Mouse (Mus musculus) monocyte, adult 2 months (primary cell): Measurements from ENCODE around the gene Hist1h4k.
"Not testable (repeated sequence)": the region's sequence is repeated elsewhere in the genome, so short reads cannot be mapped to it uniquely, and the experiment has no call there.

Experiments used
- DNase-seq, 2 experiments: peaks; one replicate each; pipeline ENCODE4 v3.0.0; 2022; ENCODE audit warnings: low spot score in 2 of 2, low read depth in 1 of 2

Gene Hist1h4k

DNA sequence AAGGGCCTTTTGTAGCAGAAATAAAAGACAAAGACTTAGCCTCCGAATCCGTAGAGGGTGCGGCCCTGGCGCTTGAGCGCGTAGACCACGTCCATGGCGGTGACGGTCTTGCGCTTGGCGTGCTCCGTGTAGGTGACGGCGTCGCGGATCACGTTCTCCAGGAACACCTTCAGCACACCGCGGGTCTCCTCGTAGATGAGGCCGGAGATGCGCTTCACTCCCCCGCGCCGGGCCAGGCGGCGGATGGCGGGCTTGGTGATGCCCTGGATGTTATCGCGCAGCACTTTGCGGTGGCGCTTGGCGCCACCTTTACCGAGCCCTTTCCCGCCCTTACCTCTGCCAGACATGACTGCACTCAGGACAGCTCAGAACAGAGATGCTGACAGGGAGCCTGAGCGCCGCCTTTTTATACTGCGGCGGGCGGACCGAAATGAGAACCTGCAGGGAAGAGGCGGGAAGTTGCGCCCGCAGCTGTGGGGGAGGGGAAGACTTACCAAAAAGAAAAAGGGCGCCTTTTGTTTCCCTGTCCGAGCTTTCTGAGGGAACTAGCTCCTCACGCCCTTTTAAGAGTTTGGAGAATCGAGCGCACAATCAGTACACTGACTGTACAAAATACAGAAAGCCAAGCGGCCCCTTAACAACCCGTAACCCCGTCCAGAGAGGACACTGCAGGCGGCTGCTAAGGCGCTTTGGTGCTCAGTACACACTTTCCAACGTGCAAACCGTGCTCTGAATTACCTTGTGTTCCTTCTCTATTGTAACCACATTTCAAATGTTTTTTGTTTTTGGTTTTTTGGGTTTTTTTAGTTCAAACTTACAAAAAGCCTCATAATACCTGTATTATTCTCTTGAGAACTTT, at the start of gene Hist1h4k:
Hist1h4k (minus strand) TSS at position 347 of the 859 bp plus-strand sequence.
- peak; percentile 69 to 77 for DNase-seq

DNA sequence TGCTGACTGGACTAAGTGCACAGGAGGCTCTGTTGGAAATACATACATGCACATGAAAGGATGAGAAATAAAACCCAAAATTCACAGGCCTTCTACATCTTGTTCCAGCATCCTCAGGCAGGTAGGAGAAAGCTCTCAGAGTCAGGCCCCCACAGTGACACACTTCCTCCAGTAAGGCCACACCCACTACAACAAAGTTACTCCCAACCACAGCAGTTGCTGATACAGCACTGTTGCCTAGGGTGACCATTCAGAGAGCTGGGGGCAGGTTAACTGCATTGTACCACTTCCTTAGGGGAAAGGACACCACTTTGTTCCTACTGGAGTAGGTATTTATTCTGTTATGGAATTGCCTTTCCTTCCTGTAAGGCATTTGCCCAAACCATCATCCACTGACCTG, 46.9 kb upstream of the Hist1h4k start:
- not testable (repeated sequence) for DNase-seq

DNA sequence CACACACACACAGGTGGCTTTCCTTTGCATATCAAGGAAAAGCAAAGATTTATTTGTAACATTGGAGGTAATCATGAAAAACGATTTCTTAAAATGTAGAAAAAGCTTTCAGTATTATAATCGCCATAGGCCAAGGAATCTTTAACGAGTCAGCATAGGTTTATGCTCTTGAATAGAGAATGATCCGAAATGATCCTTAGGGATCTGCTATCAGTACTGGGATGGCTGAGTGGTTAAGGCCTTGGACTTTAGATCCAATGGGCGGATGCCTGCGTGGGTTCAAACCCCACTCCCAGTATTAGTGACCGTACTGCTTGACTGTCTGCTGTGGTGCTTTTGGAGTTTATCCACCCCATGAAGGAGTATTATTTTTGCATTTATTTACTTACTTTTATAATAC, 45.3 kb upstream of the Hist1h4k start:
- DNase-seq = no peak

DNA sequence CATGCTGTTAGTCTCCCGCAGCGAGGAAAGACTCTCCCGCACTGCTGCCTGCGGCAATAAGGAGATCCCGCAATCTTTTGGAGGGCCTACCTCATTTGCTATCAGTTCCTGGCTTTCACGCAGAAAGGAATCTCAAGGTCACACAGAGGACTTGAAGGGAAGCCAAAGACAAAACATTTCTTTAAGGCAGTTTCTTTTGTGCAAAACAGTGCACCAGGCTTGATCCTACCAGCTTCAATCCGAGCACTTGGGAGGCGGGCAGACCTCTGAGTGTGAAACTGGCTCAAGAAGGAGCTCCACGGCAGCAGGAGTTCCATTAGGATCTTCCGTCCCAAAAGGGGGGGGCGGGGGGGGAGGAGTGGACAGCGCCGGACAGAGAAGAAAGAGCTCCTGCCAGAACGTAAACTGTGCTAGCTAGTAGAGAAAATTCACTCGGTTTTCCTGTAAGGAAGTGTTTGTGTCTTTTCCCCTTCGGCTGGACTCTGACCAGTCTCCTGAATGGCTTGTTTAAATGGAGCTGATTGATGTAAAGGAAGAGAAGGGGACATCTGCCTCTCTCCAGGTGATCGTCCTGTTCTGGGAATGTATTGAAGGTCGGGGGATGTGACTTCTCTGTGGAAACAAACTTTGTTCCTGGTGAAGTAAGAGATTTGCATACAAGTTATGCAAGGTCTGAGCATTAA, 40.4 kb upstream of the Hist1h4k start:
- DNase-seq = no peak

DNA sequence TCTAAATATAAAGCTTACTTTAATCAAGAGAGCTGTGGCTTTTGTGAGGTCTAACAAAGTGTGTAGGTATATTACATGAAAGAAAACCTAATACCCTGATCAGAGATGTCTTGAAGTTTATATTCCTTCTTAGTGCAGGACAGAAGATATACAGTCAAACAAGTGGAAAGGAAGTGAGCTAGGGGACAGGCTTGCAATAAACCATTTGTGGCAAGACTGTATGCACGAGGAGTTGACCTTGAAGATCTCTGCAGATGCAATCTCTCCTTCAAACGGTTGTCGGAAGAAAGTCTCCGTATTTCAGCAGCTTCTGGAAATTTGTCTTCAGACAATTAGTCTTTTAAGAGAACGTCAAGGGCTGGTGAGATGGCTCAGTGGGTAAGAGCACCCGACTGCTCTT, 39.6 kb upstream of the Hist1h4k start:
- no peak for DNase-seq

GRCm38 (mm10) chr13:21787760-21788593, 37.7 kb upstream of the Hist1h4k start:
- no peak for DNase-seq

GRCm38 (mm10) chr13:21786899-21787629, 36.8 kb upstream of the Hist1h4k start, which contains the start of the genes Hist1h2an and Hist1h2bp:
TSS of gene Hist1h2an (minus strand) at chr13:21787218.
TSS of gene Hist1h2bp (plus strand) at chr13:21787461.
- peak; percentile 74 to 84 for DNase-seq

- no peak for DNase-seq
Measured at GRCm38 (mm10) chr13:21786189-21786898, 36.0 kb upstream of the Hist1h4k start.

- no peak for DNase-seq
Measured at GRCm38 (mm10) chr13:21784311-21784710, 34.0 kb upstream of the Hist1h4k start.

GRCm38 (mm10) chr13:21783734-21784161, 33.4 kb upstream of the Hist1h4k start:
- DNase-seq = no peak

- peak; percentile 24 to 54 for DNase-seq
Measured at GRCm38 (mm10) chr13:21783255-21783617, 32.9 kb upstream of the Hist1h4k start, which contains the start of gene Hist1h3i. TSS of gene Hist1h3i (minus strand) at chr13:21783370.

GRCm38 (mm10) chr13:21782361-21783254, 32.3 kb upstream of the Hist1h4k start:
- not testable (repeated sequence) for DNase-seq

DNA sequence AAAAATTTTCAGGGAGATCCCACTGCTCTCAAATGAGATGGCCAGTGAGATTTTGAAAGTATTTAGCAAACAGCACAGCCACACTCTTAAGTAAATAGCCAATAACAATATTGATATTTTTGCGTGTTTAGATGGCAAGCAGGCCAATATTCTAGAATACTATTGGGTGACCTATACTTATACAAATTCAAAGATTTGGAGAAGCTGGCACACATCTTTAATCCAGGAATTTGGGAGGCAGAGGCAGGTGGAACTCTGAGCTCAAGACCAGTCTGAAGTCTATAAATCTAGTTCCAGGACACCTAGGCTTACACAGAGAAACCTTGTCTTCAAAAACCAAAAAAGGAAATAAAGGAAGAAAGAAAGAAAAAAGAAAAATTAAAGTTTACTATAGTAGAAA, 31.3 kb upstream of the Hist1h4k start:
- no peak for DNase-seq

GRCm38 (mm10) chr13:21781021-21781555, 30.8 kb upstream of the Hist1h4k start:
- no peak for DNase-seq

DNA sequence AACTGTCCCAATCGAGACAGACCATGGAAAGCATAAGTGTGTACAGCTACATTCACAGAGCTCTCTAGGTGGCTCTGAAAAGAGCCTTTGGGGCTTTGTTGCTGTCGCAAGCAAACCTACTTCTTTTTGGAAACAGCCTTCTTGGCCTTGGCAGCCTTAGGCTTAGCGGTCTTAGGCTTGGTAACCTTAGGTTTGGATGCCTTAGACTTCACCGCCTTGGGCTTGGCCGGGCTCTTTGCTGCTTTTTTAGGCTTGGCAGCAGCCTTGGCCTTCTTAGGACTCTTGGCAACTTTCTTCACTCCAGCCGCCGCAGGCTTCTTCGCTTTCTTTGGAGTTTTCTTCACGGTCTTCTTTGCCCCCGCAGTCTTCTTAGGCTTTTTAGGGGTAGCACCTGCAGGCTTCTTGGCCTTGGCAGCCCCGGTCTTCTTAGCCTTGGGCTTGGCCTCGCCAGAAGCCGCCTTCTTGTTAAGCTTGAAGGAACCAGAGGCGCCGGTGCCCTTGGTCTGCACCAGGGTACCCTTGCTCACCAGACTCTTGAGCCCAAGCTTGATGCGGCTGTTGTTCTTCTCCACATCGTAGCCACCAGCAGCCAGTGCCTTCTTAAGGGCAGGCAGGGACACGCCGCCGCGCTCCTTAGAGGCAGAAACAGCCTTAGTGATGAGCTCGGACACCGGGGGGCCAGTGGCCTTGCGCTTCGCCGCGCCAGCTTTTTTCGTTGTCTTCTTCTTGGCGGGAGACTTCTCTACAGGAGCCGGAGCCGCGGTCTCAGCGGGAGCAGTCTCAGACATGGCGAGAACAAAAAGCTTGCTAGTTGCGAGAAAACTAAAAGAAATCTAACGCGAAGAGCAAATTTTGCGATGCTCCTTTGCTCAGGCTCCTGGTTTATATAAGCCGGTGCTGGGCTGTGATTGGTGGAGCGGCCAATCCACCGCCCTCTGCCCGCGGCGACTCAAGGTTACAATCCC, 29.7 kb upstream of the Hist1h4k start, which contains the start of gene Hist1h1b:
Hist1h1b (minus strand) TSS at position 859 of the 965 bp plus-strand sequence.
- peak; percentile 32 to 50 for DNase-seq

GRCm38 (mm10) chr13:21778814-21779766, 28.8 kb upstream of the Hist1h4k start:
- DNase-seq = peak; percentile 40 to 56
